In the genomic region with DNA sequence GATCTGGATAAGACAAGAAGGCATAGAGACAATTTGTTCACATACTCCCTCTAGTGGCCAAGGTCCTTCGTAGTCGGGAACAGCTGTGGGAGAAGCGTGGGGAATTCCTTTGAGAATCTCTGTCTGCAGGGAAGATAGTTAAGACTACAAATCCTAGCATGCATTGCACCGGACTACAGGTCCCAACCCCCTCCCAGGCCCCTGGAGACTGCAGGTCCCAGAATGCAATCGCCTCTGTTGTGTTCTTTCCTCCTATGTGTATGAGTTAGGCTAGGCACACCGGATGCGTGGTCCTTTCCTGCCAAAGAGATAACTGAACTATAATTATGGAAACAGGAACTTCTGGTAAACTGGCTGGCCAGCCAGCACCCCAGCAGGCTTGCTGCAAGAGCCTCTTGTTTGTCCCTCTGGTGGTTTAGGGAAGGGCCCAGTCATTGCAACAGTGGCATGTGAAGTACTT, we compare ENCODE assay signal across 8 mouse cellular contexts. TPM values are rescaled to one million over a fixed set of nuclear protein-coding genes. Genes with fewer than 3 reads are reported as not detected.
A peak's percentile ranks its signal among the peaks of the same experiment; 100 is the strongest.
DNase-seq lines count a peak whose midpoint lies in the region; ATAC-seq lines count a peak whose summit lies in the region.

No protein-coding gene starts in this region.

- H3K27ac ChIP-seq in hindbrain, embryonic 14.5 days, result no peak overlapping the region

- peak; percentile 97 for DNase-seq in ZHBTc4 (ENCODE audit: low read depth, low spot score)
- peak; percentile 81 to 86 for DNase-seq in cerebellum, postnatal 25 days
- DNase-seq in frontal cortex, postnatal 25 days (ENCODE audit: low spot score in 2 of 2), result peak; percentile 70 to 83
- peak; percentile 94 for DNase-seq in hindbrain, embryonic 14.5 days (ENCODE audit: low spot score)
- DNase-seq in layer of hippocampus, postnatal 25 days (ENCODE audit: extremely low spot score in 1 of 2, low spot score in 1 of 2), result peak; percentile 64 to 65
- peak; percentile 86 for DNase-seq in lung, postnatal 14 days
- DNase-seq in retina, embryonic 14.5 days (ENCODE audit: low spot score), result peak; percentile 99
- peak; percentile 76 for DNase-seq in thymus, postnatal 4 days

- peak; percentile 86 for ATAC-seq in hindbrain, embryonic 14.5 days (ENCODE audit: low FRiP score)

- H3K36me3 ChIP-seq in hindbrain, embryonic 14.5 days (replicated peaks; ENCODE audit: control insufficient read depth, insufficient read depth), result no peaks in the 10 kb centered on the region

- WGBS in hindbrain, embryonic 14.5 days, result 7% methylated on average over 7 of the region's 7 CpGs

- H3K4me3 ChIP-seq in hindbrain, embryonic 14.5 days (replicated peaks; ENCODE audit: low read length), result no peak overlapping the region

- H3K4me2 ChIP-seq in hindbrain, embryonic 14.5 days (replicated peaks), result peak overlapping the region; percentile 18

- no peaks in the 10 kb centered on the region for H3K27me3 ChIP-seq in hindbrain, embryonic 14.5 days (ENCODE audit: control insufficient read depth, insufficient read depth, low read length)

- peaks cover 24% of the 10 kb centered on the region for H3K4me1 ChIP-seq in hindbrain, embryonic 14.5 days (replicated peaks; ENCODE audit: control insufficient read depth, insufficient read depth, low read length)

- no peaks in the 10 kb centered on the region for H3K9me3 ChIP-seq in hindbrain, embryonic 14.5 days (ENCODE audit: control insufficient read depth, low read length)

- H3K9ac ChIP-seq in hindbrain, embryonic 14.5 days, result no peak overlapping the region

RNA-seq across cellular contexts. Expression of gene Emilin1, which starts 2.8 kb away (rescaled TPM):
- polyA plus RNA-seq in hindbrain, embryonic 14.5 days (2014; fragmentation: Nextera tagmentation; extraction: Ambion mirVana), result 14.1 and 17.1 TPM in 2 replicates
- 1 to 10 TPM; 2.5 to 3.4 TPM for total RNA-seq in layer of hippocampus, postnatal 25 days (2021)

RNA-seq across cellular contexts. Expression of gene Khk, which starts 5.2 kb away (rescaled TPM):
- polyA plus RNA-seq in hindbrain, embryonic 14.5 days (2014; fragmentation: Nextera tagmentation; extraction: Ambion mirVana), result 9.0 and 11.2 TPM in 2 replicates
- 10 to 100 TPM; 12.3 to 15.5 TPM for total RNA-seq in layer of hippocampus, postnatal 25 days (2021)

RNA-seq across cellular contexts. Expression of gene Ost4, which starts 8.4 kb away (rescaled TPM):
- 228 and 259 TPM in 2 replicates for polyA plus RNA-seq in hindbrain, embryonic 14.5 days (2014; fragmentation: Nextera tagmentation; extraction: Ambion mirVana)
- 100 to 1,000 TPM in 1 of 2 experiments, 10 to 100 TPM in 1; 92.7 to 101 TPM for total RNA-seq in layer of hippocampus, postnatal 25 days (2021)

RNA-seq across cellular contexts. Expression of gene Agbl5, which starts 27.5 kb away (rescaled TPM):
- polyA plus RNA-seq in hindbrain, embryonic 14.5 days (2014; fragmentation: Nextera tagmentation; extraction: Ambion mirVana), result 25.5 and 28.6 TPM in 2 replicates
- total RNA-seq in layer of hippocampus, postnatal 25 days (2021), result 10 to 100 TPM; 13.0 to 14.5 TPM

RNA-seq across cellular contexts. Expression of gene Cgref1, which starts 29.4 kb away (rescaled TPM):
- polyA plus RNA-seq in hindbrain, embryonic 14.5 days (2014; fragmentation: Nextera tagmentation; extraction: Ambion mirVana), result 62.4 and 71.4 TPM in 2 replicates
- 10 to 100 TPM; 14.5 to 16.7 TPM for total RNA-seq in layer of hippocampus, postnatal 25 days (2021)
